Mouse (Mus musculus) ovary, postnatal 10 days (tissue): ENCODE data around the gene Mag.
"Not testable (repeated sequence)": the region's sequence is repeated elsewhere in the genome, so short reads cannot be mapped to it uniquely, and the experiment has no call there.

ENCODE experiments used
- DNase-seq: peaks from one replicate; pipeline ENCODE4 v3.0.0; 2022; ENCODE audit warnings: low spot score

The Mag gene

DNA sequence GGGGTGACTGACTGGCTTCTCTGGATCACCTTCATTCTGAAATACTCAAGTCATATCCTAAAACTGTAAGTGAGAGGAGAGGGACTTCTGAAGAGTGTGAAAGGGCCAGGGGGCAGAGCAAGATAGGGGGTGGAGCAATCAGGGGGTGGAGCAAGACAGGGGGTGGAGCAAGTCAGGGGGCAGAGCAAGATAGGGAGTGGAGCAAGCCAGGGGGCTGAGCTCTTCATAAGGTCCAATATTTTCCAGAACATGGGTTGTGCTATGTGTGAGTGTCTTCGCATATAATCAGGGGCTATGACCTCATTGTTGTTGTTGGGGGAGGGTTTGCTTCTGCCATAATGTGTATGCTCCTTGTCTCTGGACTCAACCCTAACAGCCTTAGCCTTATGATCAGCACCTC, 25.4 kb upstream of the Mag start:
- not testable (repeated sequence) for DNase-seq

DNA sequence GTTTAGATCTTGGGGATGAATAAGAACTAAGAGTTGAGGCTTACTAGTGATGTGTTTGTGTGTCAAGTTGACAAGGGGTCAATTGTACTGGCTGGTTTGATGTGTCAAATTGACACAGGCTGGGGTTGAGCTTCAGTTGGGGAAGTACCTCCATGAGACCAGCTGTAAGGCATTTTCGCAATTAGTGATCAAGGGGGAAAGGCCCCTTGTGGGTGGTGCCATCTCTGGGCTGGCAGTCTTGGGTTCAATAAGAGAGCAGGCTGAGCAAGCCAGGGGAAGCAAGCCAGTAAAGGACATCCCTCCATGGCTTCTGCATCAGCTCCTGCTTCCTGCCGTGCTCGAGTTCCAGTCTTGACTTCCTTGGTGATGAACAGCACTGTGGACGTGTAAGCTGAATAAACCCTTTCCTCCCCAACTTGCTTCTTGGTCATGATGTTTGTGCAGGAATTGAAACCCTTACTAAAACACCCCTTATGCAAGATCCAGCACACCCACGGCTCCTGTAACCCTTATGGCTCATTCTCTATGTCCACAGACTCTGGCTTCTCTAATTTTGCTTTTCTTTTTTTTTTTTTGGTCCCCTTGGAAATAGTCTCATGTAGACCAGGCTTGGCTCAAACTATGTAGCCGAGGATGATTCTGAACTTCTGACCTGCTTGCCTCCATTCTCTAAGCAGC, 20.9 kb upstream of the Mag start:
- DNase-seq = not testable (repeated sequence)

- DNase-seq = not testable (repeated sequence)
These were observed 9.9 kb upstream of the Mag start, which contains the start of gene Hamp2 for GRCm38 (mm10) chr7:30924581-30924980. Gene Hamp2, minus strand, starts transcription at chr7:30924681.

DNA sequence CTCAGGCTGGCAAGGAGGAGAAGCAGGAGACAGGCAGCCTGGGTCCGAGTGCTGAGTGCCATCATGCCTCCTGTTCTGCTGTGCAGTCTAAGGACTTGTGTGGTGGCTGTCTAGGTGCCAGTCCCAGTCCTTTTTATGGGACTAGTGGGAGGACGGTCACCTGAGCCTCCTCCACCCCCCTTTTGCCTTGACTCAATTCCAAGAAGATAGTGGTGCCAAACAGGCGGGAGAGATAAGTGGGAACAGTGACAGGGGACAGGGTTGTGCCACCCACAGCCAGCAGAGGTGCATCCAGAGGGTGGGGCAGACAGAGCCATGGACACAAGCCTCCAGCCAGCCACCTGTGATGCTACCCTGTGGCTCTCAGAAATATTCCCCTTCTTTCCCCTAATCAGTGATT, 9.4 kb upstream of the Mag start:
- DNase-seq = no peak

DNA sequence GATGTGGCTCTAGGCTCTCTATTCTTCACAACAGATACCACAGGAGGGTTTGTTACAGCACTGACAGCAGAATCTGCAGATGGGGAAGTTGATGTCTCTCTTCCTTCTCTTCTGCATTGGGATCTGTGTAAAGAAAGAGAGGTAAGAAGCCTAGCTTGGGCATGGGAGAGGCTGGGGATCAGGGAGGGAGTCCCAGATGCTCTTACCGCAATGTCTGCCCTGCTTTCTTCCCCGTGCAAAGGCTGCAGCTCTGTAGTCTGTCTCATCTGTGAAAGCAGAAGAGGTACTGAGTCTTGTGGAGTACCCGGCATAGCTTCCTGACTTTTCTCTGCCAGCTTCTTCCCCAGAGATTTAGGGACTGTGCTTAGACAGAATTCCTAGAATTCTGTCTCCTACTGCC, 7.8 kb upstream of the Mag start:
- not testable (repeated sequence) for DNase-seq

DNA sequence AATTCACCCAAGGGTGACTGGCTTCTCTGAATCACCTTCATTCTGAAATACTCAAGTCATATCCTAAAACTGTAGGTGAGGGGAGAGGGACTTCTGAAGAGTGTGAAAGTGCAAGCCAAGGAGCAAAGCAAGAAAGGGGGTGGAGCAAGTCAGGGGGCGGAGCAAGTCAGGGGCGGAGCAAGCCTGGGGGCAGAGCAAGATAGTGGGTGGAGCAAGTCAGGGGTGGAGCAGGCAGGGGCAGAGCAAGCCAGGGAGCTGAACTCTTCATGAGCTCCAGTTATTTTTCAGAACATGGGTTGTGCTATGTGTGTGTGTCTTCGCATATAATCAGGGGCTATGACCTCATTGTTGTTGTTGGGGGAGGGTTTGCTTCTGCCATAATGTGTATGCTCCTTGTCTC, 5.5 kb upstream of the Mag start:
- DNase-seq = no peak

GRCm38 (mm10) chr7:30917219-30917618, 2.5 kb upstream of the Mag start:
- DNase-seq = no peak

GRCm38 (mm10) chr7:30916713-30917112, 2.0 kb upstream of the Mag start:
- no peak for DNase-seq

DNA sequence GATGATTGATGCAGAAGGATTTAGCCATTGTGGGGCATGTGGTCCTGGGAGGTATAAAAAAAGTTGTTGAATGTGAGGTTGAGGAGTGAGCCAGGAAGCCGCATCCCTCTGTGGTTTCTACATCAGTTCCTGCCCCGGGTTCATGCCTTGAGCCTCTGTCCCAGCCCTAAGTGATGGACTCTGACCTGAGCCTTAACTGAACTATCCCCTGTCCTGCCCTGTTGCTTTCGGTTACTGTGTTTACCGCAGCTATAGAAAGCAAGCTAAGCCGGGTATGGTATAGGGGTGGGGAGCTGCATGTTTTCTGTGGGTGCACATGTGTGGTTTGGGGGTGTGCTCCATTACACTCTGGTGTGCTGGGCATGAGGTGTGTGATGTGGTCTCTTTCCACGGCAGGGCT, 4.9 kb downstream of the Mag start:
- no peak for DNase-seq

DNA sequence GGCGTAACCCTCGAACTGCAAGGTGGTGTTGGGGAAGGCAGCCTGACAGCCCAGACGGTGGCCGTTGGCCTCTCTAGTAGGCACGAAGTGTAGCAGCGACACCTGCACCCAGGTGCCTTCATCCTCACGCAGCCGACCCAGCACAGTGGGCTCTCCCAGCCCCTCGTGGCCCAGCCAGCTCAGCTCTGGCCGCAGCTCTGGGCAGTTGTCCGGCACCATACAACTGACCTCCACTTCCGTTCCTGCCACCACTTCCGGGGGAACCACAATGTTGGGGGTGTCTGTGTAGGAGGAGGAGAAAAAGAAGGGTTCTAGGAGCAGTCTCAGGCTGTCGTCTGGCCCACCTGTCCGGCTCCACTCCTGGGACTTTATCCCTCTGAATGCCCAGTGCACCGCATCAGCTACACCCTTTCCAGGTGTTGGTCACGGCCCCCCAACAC, 5.7 kb downstream of the Mag start:
- DNase-seq = no peak

DNA sequence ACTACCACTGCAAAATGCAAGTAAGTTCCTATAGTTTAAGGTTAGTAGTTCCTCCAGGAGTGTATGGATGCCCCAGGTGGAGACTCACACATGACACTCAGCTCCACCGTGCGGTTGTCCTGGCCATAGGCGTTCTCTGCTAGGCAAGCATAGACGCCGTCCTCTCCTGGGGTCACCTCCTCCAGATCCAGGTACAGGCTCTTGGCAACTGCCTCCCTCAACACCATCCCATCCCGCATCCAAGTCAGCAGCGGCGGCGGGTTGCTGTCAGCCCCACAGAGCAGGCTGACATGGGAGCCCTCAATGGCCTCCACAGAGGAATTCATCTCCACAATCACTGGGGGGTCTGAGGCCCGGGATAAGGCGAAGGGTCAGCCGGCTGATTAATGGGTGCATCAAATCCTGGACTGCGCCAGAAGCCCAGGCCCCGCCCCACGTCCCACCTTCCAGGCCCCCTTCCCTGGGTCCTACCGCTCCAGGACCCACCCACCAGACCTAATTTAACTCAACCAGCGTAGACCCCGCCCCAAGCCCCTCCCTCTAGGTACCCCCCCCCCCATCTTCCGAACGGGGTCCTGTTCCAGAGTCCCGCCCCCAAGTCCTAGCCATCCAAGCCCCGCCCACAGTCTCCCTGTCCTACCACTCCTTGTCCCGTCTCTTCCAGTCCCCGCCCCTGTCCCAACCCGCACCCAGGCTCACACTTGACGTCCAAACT, 6.2 kb downstream of the Mag start:
- no peak for DNase-seq

DNA sequence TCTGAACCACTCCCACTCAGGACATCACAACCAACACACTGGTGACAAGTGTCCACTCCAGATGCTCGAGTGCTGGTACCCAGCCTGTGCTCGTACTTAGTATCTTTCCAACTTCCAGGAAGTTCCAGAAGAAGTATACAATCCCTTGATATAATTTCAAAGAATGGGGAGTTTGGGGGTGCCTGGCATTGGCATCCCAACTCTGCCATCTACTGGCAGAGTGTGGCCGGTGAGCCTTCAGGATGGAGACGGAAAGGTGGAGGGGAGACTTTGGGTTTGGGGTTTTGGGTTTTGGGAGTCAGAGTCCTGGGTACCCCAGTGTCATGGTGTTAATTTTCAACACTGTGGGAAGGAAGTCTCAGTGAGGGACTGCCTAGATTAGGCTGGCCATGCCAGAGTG, 10.6 kb downstream of the Mag start:
- no peak for DNase-seq

DNA sequence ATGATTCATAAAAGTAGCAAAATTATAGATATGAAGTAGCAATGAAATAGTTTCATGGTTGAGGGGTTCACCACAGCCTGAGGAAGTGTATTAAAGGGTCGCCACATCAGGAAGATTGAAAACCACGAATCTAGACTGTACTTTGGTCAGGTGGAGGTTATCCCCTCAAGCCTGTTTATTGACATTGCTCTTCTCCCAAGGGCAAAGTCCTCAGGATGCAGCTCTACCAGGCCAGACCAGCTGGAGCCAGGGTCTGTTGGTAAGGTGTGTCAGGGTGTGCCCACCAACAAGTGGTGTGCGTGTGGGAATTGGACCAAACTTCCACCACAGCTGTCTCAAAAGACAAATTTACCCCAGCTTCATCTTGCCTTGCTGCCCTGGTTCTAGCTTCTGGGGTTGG, 19.5 kb downstream of the Mag start:
- DNase-seq = no peak

DNA sequence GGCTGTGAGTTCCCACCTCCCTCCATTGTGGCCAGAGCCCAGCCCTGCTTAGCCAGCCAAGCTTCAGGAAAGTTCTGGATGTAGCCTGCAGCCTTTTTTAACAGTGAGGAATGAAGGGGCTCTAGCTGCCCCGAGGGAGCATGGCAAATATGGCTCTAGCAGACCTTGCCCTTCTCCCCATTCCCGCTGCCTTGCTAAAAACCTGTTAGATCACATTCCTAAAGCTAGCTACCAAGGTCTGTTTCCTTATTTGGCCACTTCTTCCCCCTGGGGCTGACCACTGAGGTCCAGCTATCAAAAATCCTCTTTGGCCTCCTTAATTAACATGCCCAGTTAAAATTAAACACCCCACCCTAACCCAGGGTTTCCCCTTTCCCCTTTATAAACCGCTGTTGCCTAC, 22.2 kb downstream of the Mag start:
- DNase-seq = no peak

DNA sequence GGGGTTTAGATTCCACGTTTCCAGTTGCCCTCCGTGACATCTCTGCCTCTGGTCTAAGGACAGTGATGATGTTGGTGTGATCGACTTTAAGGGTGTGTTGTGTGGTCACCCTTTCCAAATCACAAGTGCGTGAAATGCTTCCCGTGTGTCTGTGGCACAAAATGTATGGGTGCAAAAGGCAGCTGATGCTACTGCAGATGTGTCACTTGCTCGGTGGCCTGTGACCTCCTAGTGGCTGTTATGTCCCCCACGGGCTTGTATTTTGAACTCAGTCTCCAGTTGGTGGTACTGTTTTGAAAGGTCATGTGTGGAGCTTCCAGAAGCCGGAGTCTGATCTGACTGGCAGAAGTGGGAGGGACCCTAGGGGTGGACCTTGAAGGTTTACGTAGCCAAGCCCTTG, 22.9 kb downstream of the Mag start:
- DNase-seq = no peak

DNA sequence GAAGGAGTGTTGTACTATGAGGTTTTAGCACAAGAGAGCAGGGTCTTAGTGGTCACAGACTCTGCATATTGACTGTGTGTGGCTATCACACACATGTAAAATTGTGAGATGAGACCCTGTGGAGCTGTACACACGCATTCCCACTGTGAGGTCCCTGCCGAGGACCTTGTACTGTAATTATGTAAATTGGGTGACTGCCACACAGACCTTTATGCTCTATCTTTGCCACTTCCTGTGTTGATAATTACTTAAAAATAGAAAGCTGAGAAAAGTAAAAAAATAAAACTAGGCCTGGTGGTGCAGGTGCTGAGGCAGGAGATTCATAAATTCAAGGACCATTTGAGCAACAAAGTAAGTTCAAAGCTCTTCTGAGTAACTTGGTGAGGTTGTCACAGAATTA, 24.0 kb downstream of the Mag start:
- no peak for DNase-seq

DNA sequence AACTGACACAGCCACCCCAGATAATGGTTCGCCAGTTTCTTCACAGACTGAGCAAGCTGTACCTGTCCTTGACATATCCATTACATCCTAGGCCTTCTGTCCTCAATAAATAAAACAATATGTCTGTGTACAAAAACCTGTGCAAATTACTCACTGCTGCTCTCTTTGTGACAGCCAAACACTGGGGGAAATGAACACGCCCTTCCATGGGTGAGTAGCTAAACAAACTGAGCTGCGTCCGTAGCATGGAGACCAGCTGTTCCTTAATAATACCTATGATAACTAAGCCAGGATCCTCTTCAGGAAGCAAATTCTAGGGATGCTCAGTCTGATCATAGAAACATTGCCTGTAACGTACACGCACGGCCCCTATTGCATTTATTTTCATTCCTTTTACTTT, 25.9 kb downstream of the Mag start:
- DNase-seq = no peak

DNA sequence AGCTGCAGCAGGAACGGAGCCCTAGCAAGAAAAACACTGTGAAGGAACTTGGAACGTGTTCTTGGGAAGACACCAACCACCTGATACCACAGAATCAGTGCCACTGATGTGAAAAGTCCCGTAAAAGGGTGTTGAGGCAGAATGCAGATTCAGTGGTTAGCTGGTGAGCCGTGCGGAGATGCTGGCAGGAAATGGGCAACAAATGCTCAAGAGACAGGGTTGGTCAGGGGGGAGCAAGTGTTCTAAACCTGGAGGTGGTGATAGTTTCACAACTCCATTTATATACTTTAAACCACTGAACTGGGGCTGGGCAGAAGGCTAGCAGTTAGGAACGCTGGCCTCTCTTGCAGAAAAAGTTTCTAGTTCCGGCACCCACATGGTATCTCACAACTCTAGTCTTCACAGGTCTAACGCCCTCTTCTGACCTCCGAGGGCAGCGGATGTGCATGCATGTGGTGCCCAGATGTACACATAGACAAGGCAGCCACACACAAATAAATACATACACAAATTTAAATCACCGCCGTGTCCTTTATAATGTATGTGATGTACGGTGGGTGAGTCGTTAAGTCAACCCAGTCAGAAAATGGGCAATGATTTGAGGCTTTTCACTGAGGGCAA, 27.0 kb downstream of the Mag start:
- DNase-seq = no peak

GRCm38 (mm10) chr7:30886852-30887251, 27.8 kb downstream of the Mag start:
- DNase-seq = no peak

- DNase-seq = no peak
These were observed 30.6 kb downstream of the Mag start for GRCm38 (mm10) chr7:30884047-30884446.

DNA sequence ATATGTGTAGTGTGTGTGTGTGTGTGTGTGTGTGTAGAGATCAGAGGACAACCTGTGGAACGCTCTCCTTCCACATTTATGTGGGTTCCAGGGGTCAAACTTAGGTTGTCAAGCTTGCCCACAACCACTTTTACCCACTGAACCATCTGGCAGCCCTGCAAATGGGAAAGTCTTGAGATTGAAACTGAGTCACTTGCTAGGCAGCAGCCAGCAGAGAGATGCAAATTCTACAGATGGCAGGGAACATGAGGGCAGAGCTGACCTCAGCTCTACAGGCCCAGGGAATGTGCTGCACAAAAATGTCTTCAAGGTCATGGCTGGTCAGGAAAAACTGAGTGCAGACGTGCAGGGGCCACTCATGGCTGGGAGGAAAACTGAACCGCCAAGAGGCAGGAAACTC, 33.3 kb downstream of the Mag start:
- no peak for DNase-seq

DNA sequence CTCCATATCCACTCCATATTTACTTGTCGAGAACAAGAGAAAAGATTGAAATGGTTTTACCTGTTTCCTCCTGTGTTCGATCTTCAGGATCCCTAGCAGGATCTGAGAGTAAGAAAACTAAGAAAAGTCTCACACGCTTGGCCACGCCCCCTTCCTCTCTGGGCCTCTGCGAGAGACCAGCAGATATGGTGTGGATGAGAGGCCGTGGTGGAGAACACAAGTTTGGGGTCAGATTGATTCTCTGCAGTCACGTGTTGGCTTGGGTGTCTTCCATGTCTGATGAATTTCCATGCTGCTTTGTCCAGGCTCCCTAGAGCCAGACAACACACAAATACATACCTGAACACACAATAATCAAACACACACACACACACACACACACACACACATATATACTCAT, 34.5 kb downstream of the Mag start, which contains the start of gene Cd22:
Gene Cd22 (minus strand): TSS at position 167 of the 400 bp plus-strand sequence.
- DNase-seq = no peak

DNA sequence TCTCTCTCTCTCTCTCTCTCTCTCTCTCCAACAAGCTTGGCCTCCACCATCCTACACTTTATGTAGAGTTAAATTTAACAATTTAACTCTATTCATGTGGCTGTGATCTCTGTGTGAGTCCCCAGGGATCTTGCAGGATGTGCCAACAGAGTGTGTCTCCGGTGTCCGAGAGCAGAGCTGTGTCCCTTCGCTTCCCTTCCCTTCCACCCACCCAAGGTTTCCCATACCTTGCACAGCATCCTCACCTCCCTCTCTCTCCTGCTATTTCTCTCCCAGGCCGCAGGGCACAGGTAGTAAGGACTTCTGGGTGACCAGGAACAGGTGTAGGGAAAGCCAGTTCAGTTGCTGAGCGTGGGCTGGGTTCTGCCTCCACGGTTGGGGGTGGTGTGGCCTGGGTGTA, 35.7 kb downstream of the Mag start:
- DNase-seq = no peak
